Mouse (Mus musculus): ENCODE measurements around the gene Trip4. TPM values are rescaled to one million over a fixed set of nuclear protein-coding genes. Genes with fewer than 3 reads are reported as not detected.

Trip4 gene
- polyA plus RNA-seq (2015; fragmentation: Nextera tagmentation; extraction: Ambion mirVana): 13.1 and 13.4 TPM in 2 replicates

GRCm38 (mm10) chr9:65908394-65909300 is at the start of gene Trip4, which contains the start of gene Csnk1g1:
TSS of gene Trip4 (minus strand) at chr9:65908794.
TSS of gene Csnk1g1 (plus strand) at chr9:65908924.
- WGBS: under 1% methylated on average over 37 of the region's 38 CpGs
- H3K27ac ChIP-seq (ENCODE audit: low read depth, low read length): peak within 1 kb of the TSS; percentile 82
- H3K27me3 ChIP-seq (replicated peaks; ENCODE audit: control insufficient read depth, insufficient read depth, low read length): no peaks in the 10 kb centered on the region
- H3K9ac ChIP-seq (ENCODE audit: low read depth, low read length): peak within 1 kb of the TSS; percentile 83
- peak; percentile 98 for ATAC-seq
- H3K4me3 ChIP-seq (ENCODE audit: low read depth, low read length): peak within 1 kb of the TSS; percentile 86
- no peaks in the 10 kb centered on the region for H3K36me3 ChIP-seq (ENCODE audit: control insufficient read depth, insufficient read depth)
- H3K4me2 ChIP-seq (replicated peaks; ENCODE audit: low read depth): peak within 1 kb of the TSS; percentile 94
- TF ChIP-seq CTCF (IDR thresholded peaks at IDR 0.05; ENCODE audit: low read depth): peak; percentile 73
- H3K4me1 ChIP-seq (replicated peaks; ENCODE audit: control insufficient read depth, insufficient read depth, low read length): no peaks in the 10 kb centered on the region
- no peaks in the 10 kb centered on the region for H3K9me3 ChIP-seq (ENCODE audit: control insufficient read depth)

GRCm38 (mm10) chr9:65951082-65951587 is 42.5 kb upstream of the Trip4 start:
- Histone ChIP-seq H3K4me3 (ENCODE audit: low read depth, low read length) (no peak overlapping the region), H3K9ac (ENCODE audit: low read depth, low read length) (no peak overlapping the region), H3K27me3 (replicated peaks; ENCODE audit: control insufficient read depth, insufficient read depth, low read length) (no peaks in the 10 kb centered on the region), H3K36me3 (ENCODE audit: control insufficient read depth, insufficient read depth) (peaks cover 6% of the 10 kb centered on the region; the same call in 1 of the 2 replicates), H3K9me3 (ENCODE audit: control insufficient read depth) (no peaks in the 10 kb centered on the region), H3K27ac (ENCODE audit: low read depth, low read length) (no peak overlapping the region), H3K4me1 (replicated peaks; ENCODE audit: control insufficient read depth, insufficient read depth, low read length) (no peaks in the 10 kb centered on the region), H3K4me2 (replicated peaks; ENCODE audit: low read depth) (no peak overlapping the region)
- no peak for ATAC-seq
- whole genome bisulfite sequencing: 88% methylated on average over 3 of the region's 3 CpGs
- TF ChIP-seq CTCF (IDR thresholded peaks at IDR 0.05; ENCODE audit: low read depth): no peak

- no peaks in the 10 kb centered on the region for H3K27me3 ChIP-seq (replicated peaks; ENCODE audit: control insufficient read depth, insufficient read depth, low read length)
- H3K9me3 ChIP-seq (ENCODE audit: control insufficient read depth): no peaks in the 10 kb centered on the region
- no peak overlapping the region for H3K9ac ChIP-seq (ENCODE audit: low read depth, low read length)
- no peaks in the 10 kb centered on the region for H3K36me3 ChIP-seq (ENCODE audit: control insufficient read depth, insufficient read depth)
- no peak overlapping the region for H3K27ac ChIP-seq (ENCODE audit: low read depth, low read length)
- 78% methylated on average over 2 of the region's 2 CpGs for WGBS
- no peak for TF ChIP-seq CTCF (IDR thresholded peaks at IDR 0.05; ENCODE audit: low read depth)
- no peak overlapping the region for H3K4me3 ChIP-seq (ENCODE audit: low read depth, low read length)
- no peaks in the 10 kb centered on the region for H3K4me1 ChIP-seq (replicated peaks; ENCODE audit: control insufficient read depth, insufficient read depth, low read length)
- ATAC-seq: no peak
- no peak overlapping the region for H3K4me2 ChIP-seq (replicated peaks; ENCODE audit: low read depth)
Measured at GRCm38 (mm10) chr9:65937566-65937965, 29.0 kb upstream of the Trip4 start.

GRCm38 (mm10) chr9:65929826-65930225 is 21.2 kb upstream of the Trip4 start:
- Histone ChIP-seq H3K27me3 (replicated peaks; ENCODE audit: control insufficient read depth, insufficient read depth, low read length) (no peaks in the 10 kb centered on the region), H3K4me3 (ENCODE audit: low read depth, low read length) (no peak overlapping the region), H3K36me3 (ENCODE audit: control insufficient read depth, insufficient read depth) (no peaks in the 10 kb centered on the region), H3K27ac (ENCODE audit: low read depth, low read length) (no peak overlapping the region), H3K4me2 (replicated peaks; ENCODE audit: low read depth) (no peak overlapping the region), H3K9ac (ENCODE audit: low read depth, low read length) (no peak overlapping the region), H3K9me3 (ENCODE audit: control insufficient read depth) (no peaks in the 10 kb centered on the region), H3K4me1 (replicated peaks; ENCODE audit: control insufficient read depth, insufficient read depth, low read length) (no peaks in the 10 kb centered on the region)
- no peak for ATAC-seq
- TF ChIP-seq CTCF (IDR thresholded peaks at IDR 0.05; ENCODE audit: low read depth): no peak

- Histone ChIP-seq H3K9ac (ENCODE audit: low read depth, low read length) (no peak overlapping the region), H3K9me3 (ENCODE audit: control insufficient read depth) (no peaks in the 10 kb centered on the region), H3K4me1 (replicated peaks; ENCODE audit: control insufficient read depth, insufficient read depth, low read length) (no peaks in the 10 kb centered on the region), H3K27me3 (replicated peaks; ENCODE audit: control insufficient read depth, insufficient read depth, low read length) (no peaks in the 10 kb centered on the region), H3K4me3 (ENCODE audit: low read depth, low read length) (no peak overlapping the region), H3K4me2 (replicated peaks; ENCODE audit: low read depth) (no peak overlapping the region), H3K27ac (ENCODE audit: low read depth, low read length) (no peak overlapping the region), H3K36me3 (ENCODE audit: control insufficient read depth, insufficient read depth) (no peaks in the 10 kb centered on the region)
- TF ChIP-seq CTCF (IDR thresholded peaks at IDR 0.05; ENCODE audit: low read depth): no peak
- ATAC-seq: no peak
Measured at GRCm38 (mm10) chr9:65928456-65928855, 19.9 kb upstream of the Trip4 start.

GRCm38 (mm10) chr9:65917015-65917414 is 8.4 kb upstream of the Trip4 start:
- Histone ChIP-seq H3K9me3 (ENCODE audit: control insufficient read depth) (no peaks in the 10 kb centered on the region), H3K4me2 (replicated peaks; ENCODE audit: low read depth) (no peak overlapping the region), H3K27me3 (replicated peaks; ENCODE audit: control insufficient read depth, insufficient read depth, low read length) (no peaks in the 10 kb centered on the region), H3K9ac (ENCODE audit: low read depth, low read length) (no peak overlapping the region), H3K27ac (ENCODE audit: low read depth, low read length) (no peak overlapping the region), H3K36me3 (ENCODE audit: control insufficient read depth, insufficient read depth) (no peaks in the 10 kb centered on the region), H3K4me3 (ENCODE audit: low read depth, low read length) (no peak overlapping the region), H3K4me1 (replicated peaks; ENCODE audit: control insufficient read depth, insufficient read depth, low read length) (no peaks in the 10 kb centered on the region)
- no peak for TF ChIP-seq CTCF (IDR thresholded peaks at IDR 0.05; ENCODE audit: low read depth)
- 83% methylated on average over 1 of the region's 1 CpGs for WGBS
- no peak for ATAC-seq

Measured in intestine, postnatal 0 days (tissue).